Mouse (Mus musculus): Measurements from ENCODE around the gene Zfp184. TPM values are rescaled to one million over a fixed set of nuclear protein-coding genes. Genes with fewer than 3 reads are reported as not detected.

The Zfp184 gene
- polyA plus RNA-seq, 1 experiment from 2014 or later: 19.9 TPM

DNA sequence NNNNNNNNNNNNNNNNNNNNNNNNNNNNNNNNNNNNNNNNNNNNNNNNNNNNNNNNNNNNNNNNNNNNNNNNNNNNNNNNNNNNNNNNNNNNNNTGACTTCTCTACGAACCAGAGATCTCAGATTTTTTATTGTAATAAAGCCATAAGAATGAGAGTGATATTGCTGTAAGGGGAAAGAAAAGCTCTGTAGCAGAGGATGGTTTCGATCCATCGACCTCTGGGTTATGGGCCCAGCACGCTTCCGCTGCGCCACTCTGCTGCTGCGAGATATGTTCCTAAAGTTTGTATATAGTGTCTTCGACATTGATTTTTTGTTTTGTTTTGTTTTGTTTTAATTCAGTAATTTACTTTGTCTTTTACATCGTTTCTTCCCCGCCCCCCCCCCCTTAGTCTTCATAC, 13.9 kb upstream of the Zfp184 start:
- no peaks in the 10 kb centered on the region for H3K4me1 ChIP-seq (replicated peaks)
- WGBS: 13% methylated on average over 10 of the region's 10 CpGs
- ATAC-seq (ENCODE audit: low FRiP score): no peak
- no peak overlapping the region for H3K27ac ChIP-seq
- no peaks in the 10 kb centered on the region for H3K36me3 ChIP-seq
- H3K4me2 ChIP-seq: no peak overlapping the region
- no peak overlapping the region for H3K9ac ChIP-seq
- no peaks in the 10 kb centered on the region for H3K9me3 ChIP-seq
- H3K4me3 ChIP-seq: no peak overlapping the region
- peaks cover 48% of the 10 kb centered on the region for H3K27me3 ChIP-seq

DNA sequence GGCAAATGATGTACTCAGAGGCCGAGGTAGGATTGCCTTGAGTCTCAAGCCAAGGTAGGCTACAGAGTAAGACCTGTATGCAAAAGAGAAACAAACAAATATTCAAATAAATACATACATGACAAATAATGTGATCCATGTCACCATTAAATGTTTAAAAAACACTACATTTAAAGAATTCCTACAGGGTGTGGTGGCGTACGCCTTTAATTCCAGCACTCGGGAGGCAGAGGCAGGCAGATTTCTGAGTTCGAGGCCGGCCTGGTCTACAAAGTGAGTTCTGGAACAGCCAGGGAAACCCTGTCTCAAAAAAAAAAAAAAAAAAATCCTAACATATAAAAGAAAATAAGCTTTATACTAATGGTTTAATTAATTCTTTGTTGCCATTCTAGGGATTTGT, 13.2 kb upstream of the Zfp184 start:
- peaks cover 48% of the 10 kb centered on the region for H3K27me3 ChIP-seq
- no peaks in the 10 kb centered on the region for H3K36me3 ChIP-seq
- H3K27ac ChIP-seq: no peak overlapping the region
- no peak for ATAC-seq (ENCODE audit: low FRiP score)
- H3K4me3 ChIP-seq: no peak overlapping the region
- H3K4me2 ChIP-seq: no peak overlapping the region
- WGBS: 52% methylated on average over 6 of the region's 6 CpGs
- H3K4me1 ChIP-seq (replicated peaks): no peaks in the 10 kb centered on the region
- no peak overlapping the region for H3K9ac ChIP-seq
- no peaks in the 10 kb centered on the region for H3K9me3 ChIP-seq

DNA sequence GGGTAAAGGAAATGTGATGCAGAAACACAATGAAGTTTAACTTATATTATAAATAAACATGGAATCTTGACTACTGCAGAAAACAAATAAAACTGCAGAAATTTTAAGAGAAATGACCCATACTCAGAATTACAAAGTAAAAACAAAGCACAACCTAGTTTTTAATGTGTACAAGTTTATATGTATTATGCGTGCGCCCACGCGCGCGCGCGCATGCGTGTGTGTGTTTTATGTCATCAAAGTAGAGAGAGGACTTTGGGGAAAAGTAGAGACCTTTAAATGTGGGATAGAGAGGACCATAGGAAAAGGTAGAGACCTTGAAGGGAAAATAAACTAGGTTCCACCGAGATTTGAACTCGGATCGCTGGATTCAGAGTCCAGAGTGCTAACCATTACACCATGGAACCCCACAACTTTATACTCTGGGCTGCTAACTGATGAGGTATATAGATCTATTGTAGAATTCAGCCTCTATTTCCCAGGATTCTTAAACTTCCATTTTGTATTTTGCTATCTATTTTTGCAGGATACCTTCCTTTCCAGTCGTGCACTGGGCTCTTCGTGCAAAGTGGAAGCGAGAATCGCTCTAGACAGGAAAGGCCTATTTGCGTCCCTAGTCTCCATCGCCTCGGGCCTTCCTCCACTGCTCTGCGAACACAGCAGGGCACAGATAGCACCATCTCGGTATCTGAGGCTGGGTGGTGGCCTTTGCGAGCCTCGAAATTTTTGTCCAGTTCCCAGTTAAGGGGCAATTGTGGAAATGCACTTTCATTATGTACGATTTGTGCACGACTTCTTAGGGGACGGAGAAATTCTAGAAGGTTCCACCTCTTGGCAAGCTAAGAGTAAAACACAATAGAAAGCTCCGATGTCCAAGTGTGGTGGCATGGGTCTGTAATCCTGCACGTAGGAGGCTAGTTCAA, 11.0 kb upstream of the Zfp184 start:
- 4% methylated on average over 28 of the region's 28 CpGs for WGBS
- H3K4me3 ChIP-seq: no peak overlapping the region
- H3K9ac ChIP-seq: no peak overlapping the region

DNA sequence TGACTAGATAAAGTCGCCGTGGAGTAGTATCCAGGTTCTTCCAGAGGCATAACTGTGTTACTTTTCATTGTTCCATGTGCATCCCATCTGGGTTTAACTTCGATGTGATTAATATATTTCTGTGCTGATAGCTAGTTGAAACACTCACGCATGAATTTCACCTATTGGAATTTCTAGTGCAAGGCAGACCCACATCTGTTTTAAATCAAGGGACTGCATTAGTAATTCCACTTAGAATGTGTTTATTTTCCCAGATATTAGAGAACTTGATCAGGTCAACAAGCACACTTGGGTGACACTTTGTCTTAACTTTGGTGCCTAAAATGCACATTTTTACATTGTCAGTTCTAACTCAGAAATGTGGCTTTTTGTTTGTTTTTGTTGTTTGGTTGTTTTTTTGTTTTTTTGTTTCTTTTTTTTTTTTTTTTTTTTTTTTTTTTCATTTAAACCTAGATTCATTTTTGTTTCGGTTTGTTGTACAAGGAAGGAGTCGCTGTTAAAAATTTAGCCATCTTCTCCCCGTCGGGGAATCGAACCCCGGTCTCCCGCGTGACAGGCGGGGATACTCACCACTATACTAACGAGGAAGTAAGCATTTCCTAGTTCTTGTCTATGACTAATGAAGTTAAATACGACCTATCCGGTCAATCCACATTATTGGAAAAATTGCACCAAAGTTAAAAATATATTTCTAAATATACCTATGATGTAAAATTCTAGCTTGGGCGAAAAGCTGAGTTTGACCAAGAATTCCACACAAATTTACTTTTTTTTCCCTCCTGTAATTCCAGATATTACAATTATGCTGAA, 9.7 kb upstream of the Zfp184 start:
- ATAC-seq (ENCODE audit: low FRiP score): no peak
- Histone ChIP-seq H3K27me3 (peaks cover 46% of the 10 kb centered on the region), H3K4me1 (replicated peaks) (no peaks in the 10 kb centered on the region), H3K27ac (no peak overlapping the region), H3K4me2 (no peak overlapping the region), H3K4me3 (no peak overlapping the region), H3K9ac (no peak overlapping the region), H3K9me3 (no peaks in the 10 kb centered on the region), H3K36me3 (no peaks in the 10 kb centered on the region)
- WGBS: 11% methylated on average over 17 of the region's 17 CpGs

More for the DNA sequence above, 11.0 kb upstream of the Zfp184 start:
- Histone ChIP-seq H3K9me3 (no peaks in the 10 kb centered on the region), H3K4me2 (peak overlapping the region; percentile 23; the same call in 1 of the 2 replicates), H3K27me3 (peaks cover 52% of the 10 kb centered on the region), H3K4me1 (replicated peaks) (no peaks in the 10 kb centered on the region), H3K27ac (no peak overlapping the region), H3K36me3 (no peaks in the 10 kb centered on the region)
- ATAC-seq (ENCODE audit: low FRiP score): no peak

DNA sequence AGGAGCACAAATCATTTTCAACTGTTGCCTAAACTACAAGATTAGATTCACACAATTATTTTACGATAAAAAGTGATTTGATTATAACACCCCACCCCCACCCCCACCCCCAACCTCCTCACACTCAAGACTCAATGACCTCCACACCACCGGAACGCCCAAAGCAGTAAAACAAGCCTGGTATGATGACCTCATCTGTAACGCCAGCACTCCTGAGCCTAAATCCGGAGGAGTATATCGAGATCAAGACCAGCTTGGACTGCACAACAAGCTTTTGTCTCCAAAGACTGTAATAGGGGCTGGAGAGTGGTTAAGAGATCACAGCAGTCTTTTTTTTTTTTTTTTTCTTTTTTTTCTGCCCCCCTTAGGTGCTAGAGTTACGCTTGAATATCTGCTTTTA, 9.1 kb upstream of the Zfp184 start:
- peaks cover 40% of the 10 kb centered on the region for H3K27me3 ChIP-seq
- no peak overlapping the region for H3K4me2 ChIP-seq
- no peaks in the 10 kb centered on the region for H3K9me3 ChIP-seq
- no peak overlapping the region for H3K9ac ChIP-seq
- 4% methylated on average over 7 of the region's 7 CpGs for WGBS
- no peaks in the 10 kb centered on the region for H3K36me3 ChIP-seq
- H3K4me3 ChIP-seq: 0 out of 2 replicates have a peak overlapping the region, but pooled peaks have one; percentile 12
- H3K27ac ChIP-seq: no peak overlapping the region
- no peak for ATAC-seq (ENCODE audit: low FRiP score)
- no peaks in the 10 kb centered on the region for H3K4me1 ChIP-seq (replicated peaks)

DNA sequence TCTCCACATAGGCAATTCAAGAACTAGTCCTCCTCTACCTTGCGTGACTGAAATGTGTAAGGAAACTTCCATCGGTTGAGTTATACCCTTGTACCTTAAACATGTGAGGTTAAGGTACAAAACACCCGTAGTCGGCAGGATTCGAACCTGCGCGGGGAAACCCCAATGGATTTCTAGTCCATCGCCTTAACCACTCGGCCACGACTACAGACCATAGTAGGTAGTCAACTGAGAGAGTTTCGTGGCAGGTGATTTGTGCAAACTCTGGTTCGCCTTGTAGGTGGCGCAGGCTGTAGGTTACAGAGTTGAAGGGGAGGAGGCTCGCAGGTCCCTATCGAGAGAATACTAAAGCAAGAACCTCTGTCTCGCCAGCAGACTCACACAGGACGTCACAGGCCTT, 7.9 kb upstream of the Zfp184 start:
- no peaks in the 10 kb centered on the region for H3K9me3 ChIP-seq
- peak overlapping the region; percentile 26; the same call in 1 of the 2 replicates for H3K4me2 ChIP-seq
- H3K27me3 ChIP-seq: peaks cover 36% of the 10 kb centered on the region
- 2% methylated on average over 17 of the region's 17 CpGs for WGBS
- no peak overlapping the region for H3K4me3 ChIP-seq
- no peaks in the 10 kb centered on the region for H3K36me3 ChIP-seq
- no peak overlapping the region for H3K27ac ChIP-seq
- 0 out of 2 replicates have a peak, but pooled peaks cover 2% of the 10 kb centered on the region for H3K4me1 ChIP-seq (replicated peaks)
- no peak for ATAC-seq (ENCODE audit: low FRiP score)
- H3K9ac ChIP-seq: no peak overlapping the region

DNA sequence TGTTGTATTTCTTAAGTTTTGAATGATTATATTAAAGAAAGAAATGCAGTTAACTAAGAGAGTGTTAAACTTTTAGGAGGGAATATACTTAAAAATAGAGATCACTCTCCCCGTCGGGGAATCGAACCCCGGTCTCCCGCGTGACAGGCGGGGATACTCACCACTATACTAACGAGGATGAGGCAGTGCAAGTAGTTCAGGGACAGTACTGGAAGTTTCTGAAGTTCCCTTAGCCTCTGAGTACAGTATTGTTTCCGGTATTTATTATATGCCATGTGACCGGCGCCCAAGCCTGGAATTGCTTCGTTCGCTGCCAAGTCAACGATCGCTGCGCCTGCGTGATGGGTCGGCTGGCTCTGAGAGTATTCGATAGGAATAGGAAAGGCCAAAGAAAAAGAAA, 4.7 kb upstream of the Zfp184 start:
- Histone ChIP-seq H3K4me1 (replicated peaks) (0 out of 2 replicates have a peak, but pooled peaks cover 2% of the 10 kb centered on the region), H3K9me3 (no peaks in the 10 kb centered on the region), H3K27ac (no peak overlapping the region), H3K4me2 (peak overlapping the region; percentile 47), H3K9ac (peak overlapping the region; percentile 49; the same call in 1 of the 2 replicates), H3K36me3 (no peaks in the 10 kb centered on the region), H3K27me3 (peaks cover 27% of the 10 kb centered on the region), H3K4me3 (peak overlapping the region; percentile 41)
- under 1% methylated on average over 19 of the region's 19 CpGs for WGBS
- ATAC-seq (ENCODE audit: low FRiP score): peak; percentile 74

DNA sequence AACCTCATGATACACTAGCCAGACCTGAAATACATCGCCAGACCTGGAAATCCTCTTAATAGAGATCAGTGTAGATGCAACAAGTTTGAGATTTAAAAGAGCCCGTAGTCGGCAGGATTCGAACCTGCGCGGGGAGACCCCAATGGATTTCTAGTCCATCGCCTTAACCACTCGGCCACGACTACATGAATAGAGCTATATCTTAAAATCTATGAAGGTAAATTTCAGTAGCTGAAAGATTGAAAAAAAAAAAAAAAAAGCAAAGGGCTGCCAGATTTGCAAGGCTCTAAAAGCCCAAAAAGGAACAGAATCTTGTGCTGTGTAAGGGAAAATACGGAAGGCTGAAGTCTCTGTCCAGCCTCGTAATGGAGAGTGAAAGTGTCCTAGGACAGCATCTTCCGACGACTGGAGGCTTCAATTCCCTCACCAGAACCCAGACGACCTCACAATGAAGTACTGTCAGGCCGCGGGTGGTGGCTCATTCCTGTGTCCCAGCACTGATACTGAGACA, 4.0 kb upstream of the Zfp184 start:
- under 1% methylated on average over 16 of the region's 16 CpGs for WGBS
- Histone ChIP-seq H3K27me3 (peaks cover 27% of the 10 kb centered on the region), H3K4me2 (peak overlapping the region; percentile 47), H3K36me3 (no peaks in the 10 kb centered on the region), H3K9me3 (no peaks in the 10 kb centered on the region), H3K9ac (peak overlapping the region; percentile 66), H3K27ac (peak overlapping the region; percentile 55; the same call in 1 of the 2 replicates), H3K4me1 (replicated peaks) (peaks cover 6% of the 10 kb centered on the region; the same call in 1 of the 2 replicates), H3K4me3 (peak overlapping the region; percentile 41)
- peak; percentile 40; the same call in 1 of the 2 replicates for ATAC-seq (ENCODE audit: low FRiP score)

DNA sequence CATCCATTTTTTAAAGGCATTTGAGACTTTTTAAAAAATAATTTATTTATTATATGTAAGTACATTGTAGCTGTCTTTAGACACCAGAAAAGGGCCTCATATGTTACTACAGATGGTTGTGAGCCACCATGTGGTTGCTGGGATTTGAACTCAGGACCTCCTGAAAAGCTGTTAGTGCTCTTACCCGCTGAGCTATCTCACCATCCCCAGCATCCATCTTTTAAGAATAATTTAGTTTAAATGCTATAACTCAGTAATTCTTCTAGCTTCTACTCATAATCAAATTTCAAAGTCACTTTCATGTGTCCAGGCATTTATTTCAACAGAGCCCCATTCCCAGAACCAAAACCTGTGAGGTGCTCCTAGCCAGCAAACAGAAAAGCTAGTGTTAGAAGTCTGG, 1.2 kb upstream of the Zfp184 start:
- Histone ChIP-seq H3K4me3 (no peak overlapping the region), H3K4me1 (replicated peaks) (peaks cover 20% of the 10 kb centered on the region), H3K27ac (no peak overlapping the region), H3K9ac (no peak overlapping the region), H3K9me3 (no peaks in the 10 kb centered on the region), H3K36me3 (peaks cover 4% of the 10 kb centered on the region), H3K4me2 (no peak overlapping the region), H3K27me3 (peaks cover 7% of the 10 kb centered on the region)
- WGBS: 70% methylated on average over 1 of the region's 1 CpGs
- no peak for ATAC-seq (ENCODE audit: low FRiP score)

DNA sequence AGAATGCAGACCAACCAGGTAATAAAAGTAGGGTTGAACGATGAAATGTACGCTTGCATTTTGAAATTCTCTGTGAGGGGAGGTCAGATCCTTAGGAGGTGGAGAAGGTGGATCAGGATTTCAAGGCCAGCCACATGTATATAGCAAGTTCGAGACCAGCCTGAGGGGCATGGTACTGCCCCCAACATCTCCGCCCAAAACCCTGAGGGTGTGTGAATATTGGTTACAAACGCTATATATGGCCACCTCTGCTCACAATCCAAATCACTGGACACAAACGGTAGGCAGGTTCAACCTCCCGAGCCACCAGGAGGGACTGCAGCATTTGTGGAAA, 335 bp upstream of the Zfp184 start:
- 1% methylated on average over 7 of the region's 7 CpGs for WGBS
- ATAC-seq (ENCODE audit: low FRiP score): no peak; the same call in 1 of the 2 replicates

DNA sequence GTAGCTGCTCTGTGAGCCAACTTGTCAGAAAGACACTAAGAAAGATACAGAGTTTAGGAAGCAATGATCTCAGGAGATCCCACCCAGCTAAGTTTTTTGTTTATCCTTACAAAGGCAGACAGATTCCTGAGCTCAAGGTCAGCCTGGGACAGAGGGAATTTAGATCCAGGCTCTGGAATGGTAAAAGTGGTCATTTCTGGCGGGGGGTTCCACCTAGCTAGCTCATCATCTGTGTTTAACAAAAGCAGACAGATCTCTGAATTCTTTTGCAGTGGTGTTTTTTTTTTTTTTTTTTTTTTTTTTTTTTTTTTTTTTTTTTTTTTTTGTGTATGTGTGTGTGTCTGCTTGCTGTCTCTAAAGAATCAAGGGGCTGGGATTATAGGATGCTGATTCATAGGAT, 24.4 kb downstream of the Zfp184 start:
- ATAC-seq (ENCODE audit: low FRiP score): no peak
- Histone ChIP-seq H3K4me1 (replicated peaks) (no peaks in the 10 kb centered on the region), H3K27me3 (no peaks in the 10 kb centered on the region; the same call in 1 of the 2 replicates), H3K9ac (no peak overlapping the region), H3K4me3 (no peak overlapping the region), H3K9me3 (no peaks in the 10 kb centered on the region), H3K27ac (no peak overlapping the region), H3K36me3 (peaks cover 4% of the 10 kb centered on the region), H3K4me2 (no peak overlapping the region)
- 56% methylated on average over 1 of the region's 1 CpGs for WGBS

More for the DNA sequence above, 335 bp upstream of the Zfp184 start:
- Histone ChIP-seq H3K36me3 (peaks cover 13% of the 10 kb centered on the region), H3K27ac (peak overlapping the region; percentile 83), H3K9me3 (no peaks in the 10 kb centered on the region), H3K27me3 (no peaks in the 10 kb centered on the region), H3K4me2 (peak overlapping the region; percentile 88), H3K4me3 (peak overlapping the region; percentile 75), H3K9ac (peak overlapping the region; percentile 87; the same call in 1 of the 2 replicates), H3K4me1 (replicated peaks) (peaks cover 20% of the 10 kb centered on the region)

DNA sequence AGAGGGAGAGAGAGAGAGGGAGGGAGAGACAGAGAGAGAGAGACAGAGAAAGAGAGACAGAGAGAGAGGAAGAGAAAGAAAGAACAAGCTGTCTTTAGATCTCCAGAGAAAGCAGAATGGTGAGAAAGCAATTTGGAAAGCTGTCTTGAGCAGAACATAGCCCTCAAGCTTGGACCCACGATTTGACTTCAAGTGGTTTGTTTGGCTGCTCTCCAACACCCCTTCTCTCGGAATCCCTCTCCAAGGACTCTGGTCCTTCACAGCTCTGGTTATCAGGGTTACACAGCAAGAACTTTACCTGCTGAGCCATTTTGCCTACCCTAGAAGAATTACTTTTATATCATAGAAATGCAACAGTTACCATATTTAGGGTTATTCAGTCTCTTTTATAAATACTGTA, 24.9 kb downstream of the Zfp184 start:
- Histone ChIP-seq H3K9ac (no peak overlapping the region), H3K27me3 (no peaks in the 10 kb centered on the region; the same call in 1 of the 2 replicates), H3K27ac (no peak overlapping the region), H3K36me3 (no peaks in the 10 kb centered on the region), H3K9me3 (no peaks in the 10 kb centered on the region), H3K4me3 (no peak overlapping the region), H3K4me2 (no peak overlapping the region), H3K4me1 (replicated peaks) (no peaks in the 10 kb centered on the region)
- ATAC-seq (ENCODE audit: low FRiP score): no peak
- WGBS: 61% methylated on average over 2 of the region's 2 CpGs

Measured in hindbrain, embryonic 13.5 days (tissue).